Mouse (Mus musculus): ENCODE data around the gene Cox8b. TPM values are rescaled to one million over a fixed set of nuclear protein-coding genes. Genes with fewer than 3 reads are reported as not detected.
A peak's percentile ranks its signal among the peaks of the same experiment; 100 is the strongest.
"Not testable (repeated sequence)": the region's sequence is repeated elsewhere in the genome, so short reads cannot be mapped to it uniquely, and the experiment has no call there.

Gene Cox8b
- polyA plus RNA-seq, 1 experiment from 2014 or later: not detected

GRCm38 (mm10) chr7:140908634-140909107 lies 8.4 kb upstream of the Cox8b start:
- Histone ChIP-seq H3K9me3 (replicated peaks) (no peaks in the 10 kb centered on the region), H3K27ac (no peak overlapping the region), H3K36me3 (ENCODE audit: poor library complexity, severe bottlenecking) (no peaks in the 10 kb centered on the region), H3K27me3 (no peaks in the 10 kb centered on the region), H3K4me2 (peak overlapping the region; percentile 71), H3K4me1 (peaks cover 4% of the 10 kb centered on the region; the same call in 1 of the 2 replicates), H3K9ac (peak overlapping the region; percentile 53), H3K4me3 (peak overlapping the region; percentile 35)
- WGBS: 3% methylated on average over 19 of the region's 19 CpGs
- ATAC-seq: peak; percentile 63

GRCm38 (mm10) chr7:140908181-140908580 lies 7.9 kb upstream of the Cox8b start:
- Histone ChIP-seq H3K27ac (no peak overlapping the region), H3K9ac (no peak overlapping the region), H3K4me2 (peak overlapping the region; percentile 71; the same call in 1 of the 2 replicates), H3K4me3 (no peak overlapping the region; the same call in 1 of the 2 replicates), H3K36me3 (ENCODE audit: poor library complexity, severe bottlenecking) (no peaks in the 10 kb centered on the region), H3K9me3 (replicated peaks) (no peaks in the 10 kb centered on the region), H3K4me1 (peaks cover 7% of the 10 kb centered on the region; the same call in 1 of the 2 replicates), H3K27me3 (no peaks in the 10 kb centered on the region)
- no peak for ATAC-seq
- WGBS: 51% methylated on average over 7 of the region's 7 CpGs

GRCm38 (mm10) chr7:140907697-140908096 lies 7.5 kb upstream of the Cox8b start:
- H3K27ac ChIP-seq: no peak overlapping the region
- no peak overlapping the region for H3K9ac ChIP-seq
- no peaks in the 10 kb centered on the region for H3K9me3 ChIP-seq (replicated peaks)
- H3K4me1 ChIP-seq: peaks cover 7% of the 10 kb centered on the region; the same call in 1 of the 2 replicates
- WGBS: 88% methylated on average over 7 of the region's 7 CpGs
- ATAC-seq: no peak
- H3K4me3 ChIP-seq: no peak overlapping the region
- H3K27me3 ChIP-seq: no peaks in the 10 kb centered on the region
- H3K36me3 ChIP-seq (ENCODE audit: poor library complexity, severe bottlenecking): no peaks in the 10 kb centered on the region
- no peak overlapping the region for H3K4me2 ChIP-seq

- Histone ChIP-seq H3K27ac (no peak overlapping the region), H3K36me3 (ENCODE audit: poor library complexity, severe bottlenecking) (no peaks in the 10 kb centered on the region), H3K9me3 (replicated peaks) (no peaks in the 10 kb centered on the region), H3K9ac (no peak overlapping the region), H3K4me2 (no peak overlapping the region), H3K4me3 (no peak overlapping the region), H3K27me3 (no peaks in the 10 kb centered on the region), H3K4me1 (peaks cover 7% of the 10 kb centered on the region; the same call in 1 of the 2 replicates)
- ATAC-seq: no peak
- 86% methylated on average over 13 of the region's 13 CpGs for WGBS
Measured at GRCm38 (mm10) chr7:140907131-140907530, 6.9 kb upstream of the Cox8b start.

- Histone ChIP-seq H3K4me2 (no peak overlapping the region), H3K9me3 (replicated peaks) (no peaks in the 10 kb centered on the region), H3K4me3 (no peak overlapping the region), H3K27ac (no peak overlapping the region), H3K4me1 (peaks cover 7% of the 10 kb centered on the region; the same call in 1 of the 2 replicates), H3K27me3 (no peaks in the 10 kb centered on the region), H3K9ac (no peak overlapping the region), H3K36me3 (ENCODE audit: poor library complexity, severe bottlenecking) (no peaks in the 10 kb centered on the region)
- WGBS: 85% methylated on average over 2 of the region's 2 CpGs
- no peak for ATAC-seq
Measured at GRCm38 (mm10) chr7:140905642-140906081, 5.4 kb upstream of the Cox8b start.

- Histone ChIP-seq H3K4me3 (no peak overlapping the region), H3K4me1 (peaks cover 2% of the 10 kb centered on the region; the same call in 1 of the 2 replicates), H3K9me3 (replicated peaks) (no peaks in the 10 kb centered on the region), H3K36me3 (ENCODE audit: poor library complexity, severe bottlenecking) (peaks cover 13% of the 10 kb centered on the region), H3K9ac (no peak overlapping the region), H3K27me3 (no peaks in the 10 kb centered on the region), H3K4me2 (no peak overlapping the region), H3K27ac (no peak overlapping the region; the same call in 1 of the 2 replicates)
- 21% methylated on average over 13 of the region's 13 CpGs for WGBS
- peak; percentile 45; the same call in 1 of the 2 replicates for ATAC-seq
Measured at GRCm38 (mm10) chr7:140903212-140903611, 3.0 kb upstream of the Cox8b start.

GRCm38 (mm10) chr7:140902036-140902875 lies 2.0 kb upstream of the Cox8b start:
- WGBS: 74% methylated on average over 15 of the region's 15 CpGs
- Histone ChIP-seq H3K9ac (no peak overlapping the region), H3K9me3 (replicated peaks) (no peaks in the 10 kb centered on the region), H3K36me3 (ENCODE audit: poor library complexity, severe bottlenecking) (peaks cover 22% of the 10 kb centered on the region), H3K27ac (no peak overlapping the region), H3K4me1 (peaks cover 2% of the 10 kb centered on the region; the same call in 1 of the 2 replicates), H3K4me2 (no peak overlapping the region), H3K4me3 (no peak overlapping the region), H3K27me3 (no peaks in the 10 kb centered on the region)
- ATAC-seq: no peak

GRCm38 (mm10) chr7:140899121-140899520 lies 1.1 kb downstream of the Cox8b start:
- no peak overlapping the region for H3K4me2 ChIP-seq
- no peak overlapping the region for H3K9ac ChIP-seq
- H3K27ac ChIP-seq: no peak overlapping the region
- H3K27me3 ChIP-seq: no peaks in the 10 kb centered on the region
- peaks cover 50% of the 10 kb centered on the region for H3K36me3 ChIP-seq (ENCODE audit: poor library complexity, severe bottlenecking)
- ATAC-seq: no peak
- peaks cover 2% of the 10 kb centered on the region; the same call in 1 of the 2 replicates for H3K4me1 ChIP-seq
- no peaks in the 10 kb centered on the region for H3K9me3 ChIP-seq (replicated peaks)
- 75% methylated on average over 3 of the region's 3 CpGs for WGBS
- H3K4me3 ChIP-seq: no peak overlapping the region

GRCm38 (mm10) chr7:140897863-140898262 lies 2.4 kb downstream of the Cox8b start:
- no peak for ATAC-seq
- H3K27ac ChIP-seq: no peak overlapping the region
- peaks cover 61% of the 10 kb centered on the region for H3K36me3 ChIP-seq (ENCODE audit: poor library complexity, severe bottlenecking)
- no peak overlapping the region for H3K4me3 ChIP-seq
- no peak overlapping the region for H3K4me2 ChIP-seq
- H3K27me3 ChIP-seq: no peaks in the 10 kb centered on the region
- H3K4me1 ChIP-seq: no peaks in the 10 kb centered on the region
- H3K9ac ChIP-seq: no peak overlapping the region
- 88% methylated on average over 7 of the region's 7 CpGs for WGBS
- no peaks in the 10 kb centered on the region for H3K9me3 ChIP-seq (replicated peaks)

- no peak overlapping the region for H3K9ac ChIP-seq
- no peak overlapping the region for H3K27ac ChIP-seq
- H3K4me2 ChIP-seq: no peak overlapping the region
- peaks cover 81% of the 10 kb centered on the region for H3K36me3 ChIP-seq (ENCODE audit: poor library complexity, severe bottlenecking)
- 96% methylated on average over 3 of the region's 3 CpGs for WGBS
- no peak for ATAC-seq
- no peak overlapping the region for H3K4me3 ChIP-seq
- H3K9me3 ChIP-seq (replicated peaks): no peaks in the 10 kb centered on the region
- H3K4me1 ChIP-seq: no peaks in the 10 kb centered on the region
- no peaks in the 10 kb centered on the region for H3K27me3 ChIP-seq
Measured at GRCm38 (mm10) chr7:140894611-140895010, 5.6 kb downstream of the Cox8b start.

GRCm38 (mm10) chr7:140894031-140894430 lies 6.2 kb downstream of the Cox8b start:
- H3K4me2 ChIP-seq: no peak overlapping the region
- no peaks in the 10 kb centered on the region for H3K9me3 ChIP-seq (replicated peaks)
- peaks cover 82% of the 10 kb centered on the region for H3K36me3 ChIP-seq (ENCODE audit: poor library complexity, severe bottlenecking)
- H3K27ac ChIP-seq: no peak overlapping the region
- H3K4me1 ChIP-seq: no peaks in the 10 kb centered on the region
- no peak overlapping the region for H3K9ac ChIP-seq
- 87% methylated on average over 7 of the region's 7 CpGs for WGBS
- no peak overlapping the region for H3K4me3 ChIP-seq
- no peaks in the 10 kb centered on the region for H3K27me3 ChIP-seq
- no peak for ATAC-seq

GRCm38 (mm10) chr7:140890636-140891035 lies 9.6 kb downstream of the Cox8b start:
- 96% methylated on average over 16 of the region's 16 CpGs for WGBS
- not testable (repeated sequence) for H3K4me3 ChIP-seq; H3K9ac ChIP-seq; H3K27me3 ChIP-seq; H3K9me3 ChIP-seq (replicated peaks); H3K27ac ChIP-seq; H3K4me2 ChIP-seq; H3K4me1 ChIP-seq; ATAC-seq
- peaks cover 80% of the 10 kb centered on the region for H3K36me3 ChIP-seq (ENCODE audit: poor library complexity, severe bottlenecking)

All from forebrain, embryonic 13.5 days (tissue).